Mouse (Mus musculus): ENCODE measurements at regions not wholly inside any gene's neighbourhood (a gene's known extent, or its start where the extent isn't known, plus 50 kb on each side); places are given as distances from the start of the nearest gene placed in this dataset.

- Histone ChIP-seq H3K9me3 (replicated peaks) (no peaks in the 10 kb centered on the region), H3K4me2 (no peak overlapping the region), H3K4me1 (replicated peaks) (no peaks in the 10 kb centered on the region), H3K27ac (replicated peaks) (no peak overlapping the region), H3K4me3 (replicated peaks) (no peak overlapping the region), H3K27me3 (no peaks in the 10 kb centered on the region), H3K9ac (no peak overlapping the region), H3K36me3 (replicated peaks) (no peaks in the 10 kb centered on the region)
- 30% methylated on average over 7 of the region's 7 CpGs for WGBS (ENCODE audit: insufficient replicate concordance)
- no peak for ATAC-seq (ENCODE audit: insufficient read depth)
These were observed 115.8 kb upstream of the Etaa1 start for GRCm38 (mm10) chr11:18069348-18070031.

- no peak for ATAC-seq (ENCODE audit: insufficient read depth)
- WGBS (ENCODE audit: insufficient replicate concordance): 42% methylated on average over 2 of the region's 2 CpGs
- no peaks in the 10 kb centered on the region for H3K36me3 ChIP-seq (replicated peaks)
- no peaks in the 10 kb centered on the region for H3K4me1 ChIP-seq (replicated peaks)
- H3K9me3 ChIP-seq (replicated peaks): no peaks in the 10 kb centered on the region
- H3K27me3 ChIP-seq: no peaks in the 10 kb centered on the region
- no peak overlapping the region for H3K4me3 ChIP-seq (replicated peaks)
- H3K27ac ChIP-seq (replicated peaks): no peak overlapping the region
- no peak overlapping the region for H3K9ac ChIP-seq
- no peak overlapping the region for H3K4me2 ChIP-seq
These were observed 114.4 kb upstream of the Etaa1 start for GRCm38 (mm10) chr11:18068085-18068484.

- no peaks in the 10 kb centered on the region for H3K36me3 ChIP-seq (replicated peaks)
- no peaks in the 10 kb centered on the region for H3K27me3 ChIP-seq
- 57% methylated on average over 3 of the region's 3 CpGs for WGBS (ENCODE audit: insufficient replicate concordance)
- no peaks in the 10 kb centered on the region for H3K4me1 ChIP-seq (replicated peaks)
- H3K27ac ChIP-seq (replicated peaks): no peak overlapping the region
- no peak for ATAC-seq (ENCODE audit: insufficient read depth)
- no peak overlapping the region for H3K4me2 ChIP-seq
- no peaks in the 10 kb centered on the region for H3K9me3 ChIP-seq (replicated peaks)
- H3K4me3 ChIP-seq (replicated peaks): no peak overlapping the region
- no peak overlapping the region for H3K9ac ChIP-seq
These were observed 114.0 kb upstream of the Etaa1 start for GRCm38 (mm10) chr11:18067676-18068075.

- Histone ChIP-seq H3K27ac (replicated peaks) (no peak overlapping the region), H3K4me2 (no peak overlapping the region), H3K36me3 (replicated peaks) (no peaks in the 10 kb centered on the region), H3K4me1 (replicated peaks) (no peaks in the 10 kb centered on the region), H3K27me3 (no peaks in the 10 kb centered on the region), H3K9me3 (replicated peaks) (no peaks in the 10 kb centered on the region), H3K9ac (no peak overlapping the region), H3K4me3 (replicated peaks) (no peak overlapping the region)
- no peak for ATAC-seq (ENCODE audit: insufficient read depth)
- 65% methylated on average over 1 of the region's 1 CpGs for WGBS (ENCODE audit: insufficient replicate concordance)
These were observed 87.9 kb upstream of the Etaa1 start for GRCm38 (mm10) chr11:18041589-18041988.

- H3K9ac ChIP-seq: no peak overlapping the region
- 62% methylated on average over 4 of the region's 4 CpGs for WGBS (ENCODE audit: insufficient replicate concordance)
- no peak overlapping the region for H3K4me2 ChIP-seq
- no peaks in the 10 kb centered on the region for H3K9me3 ChIP-seq (replicated peaks)
- H3K27me3 ChIP-seq: no peaks in the 10 kb centered on the region
- no peak overlapping the region for H3K27ac ChIP-seq (replicated peaks)
- no peaks in the 10 kb centered on the region for H3K4me1 ChIP-seq (replicated peaks)
- H3K36me3 ChIP-seq (replicated peaks): no peaks in the 10 kb centered on the region
- ATAC-seq (ENCODE audit: insufficient read depth): no peak
- H3K4me3 ChIP-seq (replicated peaks): no peak overlapping the region
These were observed 77.4 kb upstream of the Etaa1 start for GRCm38 (mm10) chr11:18031049-18031448.

- no peaks in the 10 kb centered on the region for H3K4me1 ChIP-seq (replicated peaks)
- WGBS (ENCODE audit: insufficient replicate concordance): 66% methylated on average over 4 of the region's 4 CpGs
- H3K4me2 ChIP-seq: no peak overlapping the region
- H3K36me3 ChIP-seq (replicated peaks): no peaks in the 10 kb centered on the region
- no peak for ATAC-seq (ENCODE audit: insufficient read depth)
- no peaks in the 10 kb centered on the region for H3K27me3 ChIP-seq
- no peak overlapping the region for H3K9ac ChIP-seq
- H3K27ac ChIP-seq (replicated peaks): no peak overlapping the region
- H3K4me3 ChIP-seq (replicated peaks): no peak overlapping the region
- H3K9me3 ChIP-seq (replicated peaks): no peaks in the 10 kb centered on the region
These were observed 68.4 kb upstream of the Etaa1 start for GRCm38 (mm10) chr11:18022065-18022464.

GRCm38 (mm10) chr11:18015239-18015638 is 61.6 kb upstream of the Etaa1 start:
- no peaks in the 10 kb centered on the region for H3K36me3 ChIP-seq (replicated peaks)
- H3K9me3 ChIP-seq (replicated peaks): no peaks in the 10 kb centered on the region
- no peak overlapping the region for H3K27ac ChIP-seq (replicated peaks)
- H3K27me3 ChIP-seq: no peaks in the 10 kb centered on the region
- no peaks in the 10 kb centered on the region for H3K4me1 ChIP-seq (replicated peaks)
- no peak for ATAC-seq (ENCODE audit: insufficient read depth)
- 23% methylated on average over 4 of the region's 4 CpGs for WGBS (ENCODE audit: insufficient replicate concordance)
- H3K9ac ChIP-seq: no peak overlapping the region
- H3K4me2 ChIP-seq: no peak overlapping the region
- H3K4me3 ChIP-seq (replicated peaks): no peak overlapping the region

GRCm38 (mm10) chr11:18014610-18015009 is 60.9 kb upstream of the Etaa1 start:
- no peak overlapping the region for H3K9ac ChIP-seq
- no peak overlapping the region for H3K4me3 ChIP-seq (replicated peaks)
- H3K27ac ChIP-seq (replicated peaks): no peak overlapping the region
- no peaks in the 10 kb centered on the region for H3K4me1 ChIP-seq (replicated peaks)
- no peak overlapping the region for H3K4me2 ChIP-seq
- ATAC-seq (ENCODE audit: insufficient read depth): no peak
- no peaks in the 10 kb centered on the region for H3K36me3 ChIP-seq (replicated peaks)
- no peaks in the 10 kb centered on the region for H3K9me3 ChIP-seq (replicated peaks)
- H3K27me3 ChIP-seq: no peaks in the 10 kb centered on the region
- WGBS (ENCODE audit: insufficient replicate concordance): 29% methylated on average over 9 of the region's 9 CpGs

GRCm38 (mm10) chr11:18012085-18012484 is 58.4 kb upstream of the Etaa1 start:
- no peaks in the 10 kb centered on the region for H3K27me3 ChIP-seq
- ATAC-seq (ENCODE audit: insufficient read depth): no peak
- no peak overlapping the region for H3K4me2 ChIP-seq
- no peaks in the 10 kb centered on the region for H3K36me3 ChIP-seq (replicated peaks)
- H3K9me3 ChIP-seq (replicated peaks): no peaks in the 10 kb centered on the region
- WGBS (ENCODE audit: insufficient replicate concordance): 51% methylated on average over 5 of the region's 5 CpGs
- H3K4me1 ChIP-seq (replicated peaks): no peaks in the 10 kb centered on the region
- no peak overlapping the region for H3K27ac ChIP-seq (replicated peaks)
- no peak overlapping the region for H3K4me3 ChIP-seq (replicated peaks)
- H3K9ac ChIP-seq: no peak overlapping the region

- H3K9me3 ChIP-seq (replicated peaks): no peaks in the 10 kb centered on the region
- no peak; the same call in 1 of the 2 replicates for ATAC-seq (ENCODE audit: insufficient read depth)
- H3K36me3 ChIP-seq (replicated peaks): no peaks in the 10 kb centered on the region
- no peaks in the 10 kb centered on the region for H3K4me1 ChIP-seq (replicated peaks)
- H3K4me3 ChIP-seq (replicated peaks): no peak overlapping the region
- H3K27ac ChIP-seq (replicated peaks): no peak overlapping the region
- WGBS (ENCODE audit: insufficient replicate concordance): 12% methylated on average over 13 of the region's 13 CpGs
- H3K27me3 ChIP-seq: no peaks in the 10 kb centered on the region
- H3K4me2 ChIP-seq: no peak overlapping the region; the same call in 1 of the 2 replicates
- no peak overlapping the region for H3K9ac ChIP-seq
These were observed 57.5 kb upstream of the Etaa1 start for GRCm38 (mm10) chr11:18011101-18011733.

- H3K9me3 ChIP-seq (replicated peaks): no peaks in the 10 kb centered on the region
- no peak overlapping the region for H3K4me3 ChIP-seq (replicated peaks)
- no peak overlapping the region for H3K9ac ChIP-seq
- WGBS (ENCODE audit: insufficient replicate concordance): 62% methylated on average over 6 of the region's 6 CpGs
- no peaks in the 10 kb centered on the region for H3K4me1 ChIP-seq (replicated peaks)
- H3K27ac ChIP-seq (replicated peaks): no peak overlapping the region
- H3K4me2 ChIP-seq: no peak overlapping the region
- H3K27me3 ChIP-seq: no peaks in the 10 kb centered on the region
- ATAC-seq (ENCODE audit: insufficient read depth): no peak
- no peaks in the 10 kb centered on the region for H3K36me3 ChIP-seq (replicated peaks)
These were observed 54.5 kb upstream of the Etaa1 start for GRCm38 (mm10) chr11:18008140-18008539.

All from liver, embryonic 15.5 days (tissue).